Mouse (Mus musculus): Measurements from ENCODE around the gene Tle4.

The Tle4 gene

DNA sequence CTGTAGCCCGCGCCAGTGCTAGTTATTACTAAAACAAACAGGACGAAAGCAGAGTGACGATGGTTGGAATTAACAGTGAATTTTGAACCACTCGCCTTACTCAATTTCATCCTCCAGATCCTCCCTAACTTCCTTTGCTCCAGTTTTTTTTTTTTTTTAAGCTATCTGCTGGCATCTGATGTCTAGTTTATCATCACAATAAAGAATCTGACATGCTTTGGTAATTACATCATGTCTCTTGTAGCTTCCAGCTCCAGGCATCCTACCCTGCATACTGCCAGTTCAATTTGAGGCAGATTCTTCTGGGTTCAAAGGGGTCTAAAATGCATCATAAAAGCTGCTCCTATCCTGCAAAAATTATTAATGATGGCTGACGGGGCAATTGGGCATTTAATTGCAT is 181.9 kb downstream of the Tle4 start:
- no peak for DNase-seq (ENCODE audit: inconsistent age in 2 of 2, low spot score in 1 of 2)

DNA sequence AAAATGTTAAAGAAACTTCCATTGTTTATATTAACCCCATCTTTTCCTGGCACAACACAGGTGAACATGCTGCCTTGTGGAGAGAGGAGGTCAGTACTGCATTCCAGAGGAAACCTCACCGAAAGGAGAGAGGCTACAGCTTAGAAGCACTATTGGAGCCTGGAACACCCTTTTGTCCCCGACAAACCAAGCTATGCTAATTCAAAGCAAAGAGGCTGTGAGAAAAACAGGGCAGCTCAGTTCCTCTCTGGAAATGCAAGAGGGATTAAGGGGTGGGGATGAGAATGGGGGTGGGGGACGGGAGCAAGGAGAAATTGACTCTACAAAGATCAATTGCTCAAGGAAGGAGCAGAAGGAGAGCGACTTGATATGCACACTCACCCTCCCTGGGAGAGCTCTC is 182.9 kb downstream of the Tle4 start:
- DNase-seq (ENCODE audit: inconsistent age in 2 of 2, low spot score in 1 of 2), result no peak

DNA sequence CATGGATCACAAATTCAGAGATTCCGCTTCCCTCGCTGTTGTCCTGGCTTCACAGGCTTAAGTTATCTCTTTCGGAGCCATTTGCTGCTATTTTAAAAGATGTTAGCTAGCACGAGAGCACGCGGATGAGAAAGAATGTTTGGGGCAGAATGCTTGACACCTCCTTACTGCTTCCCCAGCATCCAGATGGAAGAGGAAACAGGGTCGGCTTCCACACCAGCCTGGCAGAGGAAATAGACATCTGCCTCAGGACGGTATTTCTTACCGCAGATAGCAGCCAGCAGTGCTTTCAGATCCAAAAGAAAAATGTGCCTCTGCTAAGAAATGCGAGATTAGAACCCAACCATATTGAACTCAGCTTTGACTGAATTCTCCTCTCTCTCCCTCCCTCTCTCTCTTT is 191.2 kb downstream of the Tle4 start:
- no peak for DNase-seq (ENCODE audit: inconsistent age in 2 of 2, low spot score in 1 of 2)

Measured in adrenal gland, adult (tissue).